Mouse (Mus musculus) embryonic fibroblast, embryonic 13.5 days (primary cell): Measurements from ENCODE around the gene Ror2.

ENCODE experiments used
- CTCF ChIP-seq: IDR thresholded peaks from 2 replicates; pipeline ENCODE4 v1.5.1; 2011; ENCODE audit warnings: mild to moderate bottlenecking, control low read depth, low read length, moderate library complexity, borderline replicate concordance; ENCODE audit not compliant: insufficient read depth
- POLR2A ChIP-seq: IDR thresholded peaks from 2 replicates; pipeline ENCODE4 v1.6.1; 2011; ENCODE audit warnings: low read depth, mild to moderate bottlenecking, control low read depth, low read length, moderate library complexity

DNA sequence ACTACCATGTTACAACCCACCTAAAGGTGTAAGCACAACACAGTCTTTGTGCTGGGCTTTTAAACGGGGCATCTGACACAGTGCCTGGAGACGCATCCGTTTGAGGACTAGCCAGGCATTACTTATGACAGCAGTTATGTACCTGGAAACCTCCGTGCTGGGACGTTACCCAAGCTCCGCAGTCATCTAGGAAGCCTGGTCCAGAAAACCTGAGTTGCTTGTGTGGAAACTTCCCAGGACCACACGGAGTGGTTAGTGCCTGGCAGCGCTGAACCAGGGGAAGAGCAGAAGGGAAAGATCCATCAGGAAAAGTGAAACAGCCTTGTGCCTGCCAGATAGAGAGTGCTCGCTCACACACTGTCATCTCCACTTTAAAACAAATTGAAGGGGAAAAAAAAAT is 23.2 kb upstream of the Ror2 start:
- no peak for TF ChIP-seq CTCF
- no peak; the same call in 1 of the 2 replicates for TF ChIP-seq POLR2A
